Mouse (Mus musculus) c-Kit-negative CD71-positive TER-119-positive erythroid progenitor cells, embryonic 14.5 days (primary cell): ENCODE data around the gene Pds5a.

Experiments used
- DNase-seq: peaks from one replicate; pipeline ENCODE4 v3.0.0-alpha.2; 2013; ENCODE audit warnings: low read depth, low spot score

Gene Pds5a

GRCm38 (mm10) chr5:65565486-65565885 is 132.6 kb downstream of the Pds5a start:
- DNase-seq: no peak

- DNase-seq: no peak
These were observed 136.8 kb downstream of the Pds5a start for GRCm38 (mm10) chr5:65561125-65561893.

- no peak for DNase-seq
These were observed 141.0 kb downstream of the Pds5a start for GRCm38 (mm10) chr5:65557109-65557508.
